Mouse (Mus musculus) CH12.LX (cell line): ENCODE measurements around the gene Nrm.

Experiments
- ELF1 ChIP-seq: IDR thresholded peaks from 2 replicates; pipeline ENCODE4 v1.6.1; 2014; ENCODE audit warnings: low read depth, mild to moderate bottlenecking, inconsistent platforms, low read length, improper control_type of control experiment
- EP300 ChIP-seq: IDR thresholded peaks from 2 replicates; pipeline ENCODE4 v1.6.1; 2011; ENCODE audit warnings: low read length, improper control_type of control experiment
- POLR2A ChIP-seq: IDR thresholded peaks from 2 replicates; pipeline ENCODE4 v1.6.1; 2011; ENCODE audit warnings: low read depth, mild to moderate bottlenecking, improper control_type of control experiment, low read length
- SIN3A ChIP-seq: IDR thresholded peaks from 2 replicates; pipeline ENCODE4 v1.6.1; 2012; ENCODE audit warnings: low read length, improper control_type of control experiment, inconsistent platforms
- TBP ChIP-seq: conservative IDR thresholded peaks from 2 replicates; pipeline ENCODE4 v1.6.1; 2011; ENCODE audit warnings: low read depth, low read length, improper control_type of control experiment
- ZC3H11A ChIP-seq: IDR thresholded peaks from 2 replicates; pipeline ENCODE4 v1.6.1; 2012; ENCODE audit warnings: low read depth, mild to moderate bottlenecking, inconsistent platforms, low read length, improper control_type of control experiment
- ZMIZ1 ChIP-seq: IDR thresholded peaks from 2 replicates; pipeline ENCODE4 v1.6.1; 2012; ENCODE audit warnings: low read depth, mild to moderate bottlenecking, inconsistent platforms, low read length, improper control_type of control experiment

DNA sequence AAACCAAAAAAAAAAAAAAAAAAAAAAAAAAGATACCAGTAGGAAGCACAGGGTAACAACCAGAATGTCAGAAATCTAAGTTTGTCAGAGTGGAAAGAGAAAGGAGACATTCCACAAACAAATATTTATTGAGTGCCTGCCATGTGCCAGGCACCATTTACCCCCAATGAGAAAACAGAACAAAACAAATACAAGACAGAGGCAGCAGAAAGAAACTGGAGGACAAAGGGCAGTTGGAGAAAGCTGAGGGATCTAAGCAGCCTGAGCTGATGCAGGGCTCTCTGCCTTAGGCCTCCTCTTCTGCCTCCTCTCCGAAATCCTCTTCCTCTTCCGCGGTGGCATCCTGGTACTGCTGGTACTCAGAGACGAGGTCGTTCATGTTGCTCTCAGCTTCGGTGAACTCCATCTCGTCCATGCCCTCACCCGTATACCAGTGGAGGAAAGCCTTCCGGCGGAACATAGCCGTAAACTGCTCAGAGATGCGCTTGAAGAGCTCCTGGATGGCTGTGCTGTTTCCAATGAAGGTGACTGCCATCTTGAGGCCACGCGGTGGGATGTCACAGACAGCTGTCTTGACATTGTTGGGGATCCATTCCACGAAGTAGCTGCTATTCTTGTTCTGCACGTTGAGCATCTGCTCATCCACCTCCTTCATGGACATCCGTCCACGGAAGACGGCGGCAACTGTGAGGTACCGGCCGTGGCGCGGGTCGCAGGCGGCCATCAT lies 26.3 kb upstream of the Nrm start:
- TF ChIP-seq TBP (no peak), ELF1 (no peak), ZC3H11A (no peak), ZMIZ1 (no peak), EP300 (no peak), POLR2A (no peak), SIN3A (no peak)
